Mouse (Mus musculus) kidney, adult 18-20 months (tissue): Measurements from ENCODE around the gene Ctdnep1.
"Not testable (repeated sequence)": the region's sequence is repeated elsewhere in the genome, so short reads cannot be mapped to it uniquely, and the experiment has no call there.

Experiments
- DNase-seq: peaks from one replicate; pipeline ENCODE4 v3.0.0; 2021

The Ctdnep1 gene

GRCm38 (mm10) chr11:69952274-69952673 lies 28.7 kb upstream of the Ctdnep1 start:
- no peak for DNase-seq

DNA sequence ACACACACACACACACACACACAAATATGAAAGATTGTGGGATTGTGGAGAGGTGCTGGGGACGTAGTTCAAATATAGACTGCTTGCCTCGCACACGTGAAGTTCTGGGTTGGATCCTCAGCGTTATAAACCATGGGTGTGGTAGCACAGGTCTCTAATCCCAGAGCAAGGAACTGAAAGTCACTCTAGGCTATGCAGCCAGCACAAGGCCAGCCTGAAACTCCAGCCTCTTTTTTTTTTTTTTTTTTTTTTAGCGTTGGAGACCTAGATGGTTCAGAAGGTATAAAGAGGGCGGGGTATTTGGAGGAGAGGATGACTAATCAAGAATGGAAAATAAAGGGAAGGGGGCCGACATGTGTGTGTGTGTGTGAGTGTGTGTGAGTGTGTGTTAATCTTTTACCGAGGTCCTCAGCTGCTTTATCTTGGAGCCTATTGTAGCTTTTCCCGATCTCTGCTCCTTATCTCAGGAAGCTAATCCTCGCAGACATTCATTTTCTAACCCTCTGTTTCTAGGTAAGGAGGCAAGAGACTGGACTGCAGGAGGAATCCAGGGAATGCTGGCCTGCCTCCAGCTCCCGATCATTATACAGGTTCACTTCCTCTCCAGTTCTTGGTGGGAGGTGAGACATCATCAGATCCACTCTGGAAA lies 27.6 kb upstream of the Ctdnep1 start:
- no peak for DNase-seq

DNA sequence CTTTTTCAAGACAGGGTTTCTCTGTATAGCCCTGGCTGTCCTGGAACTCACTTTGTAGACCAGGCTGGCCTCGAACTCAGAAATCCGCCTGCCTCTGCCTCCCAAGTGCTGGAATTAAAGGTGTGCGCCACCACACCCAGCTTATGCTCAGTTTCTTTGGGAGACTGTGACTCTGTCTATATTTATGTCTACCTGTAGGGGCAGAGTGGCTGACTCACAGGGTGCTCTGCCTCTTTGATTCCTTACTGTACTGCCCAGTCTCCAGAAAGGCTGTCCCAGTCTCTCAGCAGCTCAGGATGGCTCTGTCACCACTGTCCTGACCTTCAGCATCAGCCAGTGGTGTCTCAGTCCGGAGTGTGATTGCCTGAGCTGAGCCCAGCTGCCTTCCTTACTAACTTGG lies 25.3 kb upstream of the Ctdnep1 start:
- DNase-seq: not testable (repeated sequence)

DNA sequence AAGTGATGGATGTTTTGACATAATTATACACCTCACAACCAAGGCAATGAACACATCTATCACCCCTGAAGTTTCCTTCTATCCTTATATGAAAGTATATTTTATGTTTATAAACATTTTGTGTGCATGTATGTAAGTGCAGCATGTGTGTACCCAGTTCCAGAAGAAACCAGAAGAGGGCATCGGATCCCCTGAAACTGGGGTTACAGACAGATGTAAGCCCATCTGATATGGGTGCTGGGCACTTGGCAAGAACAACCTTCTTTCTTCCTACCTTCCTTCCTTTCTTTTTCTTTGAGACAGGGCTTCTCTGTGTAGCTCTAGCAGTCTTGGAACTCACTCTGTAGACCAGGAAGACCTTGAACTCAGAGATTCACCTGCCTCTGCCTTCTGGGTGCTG lies 24.7 kb upstream of the Ctdnep1 start:
- DNase-seq: no peak

DNA sequence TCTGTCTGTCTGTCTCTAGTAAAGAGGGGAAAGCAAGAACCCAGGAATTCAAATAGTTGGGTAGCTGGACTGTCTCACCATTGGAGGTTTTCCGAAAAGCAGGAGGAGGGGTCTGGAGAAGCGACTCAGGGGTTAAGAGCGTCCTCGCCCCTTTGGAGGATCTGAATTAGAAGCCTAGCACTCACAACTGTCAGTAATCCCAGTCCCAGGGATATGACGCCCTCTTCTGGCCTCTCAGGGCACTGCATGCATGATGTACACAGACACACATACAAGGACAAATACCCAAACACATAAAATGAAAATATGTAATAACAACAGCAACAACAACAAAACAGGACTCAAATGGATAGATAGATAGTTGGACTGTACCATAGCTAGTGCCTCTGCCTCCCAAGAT lies 20.3 kb upstream of the Ctdnep1 start:
- no peak for DNase-seq

DNA sequence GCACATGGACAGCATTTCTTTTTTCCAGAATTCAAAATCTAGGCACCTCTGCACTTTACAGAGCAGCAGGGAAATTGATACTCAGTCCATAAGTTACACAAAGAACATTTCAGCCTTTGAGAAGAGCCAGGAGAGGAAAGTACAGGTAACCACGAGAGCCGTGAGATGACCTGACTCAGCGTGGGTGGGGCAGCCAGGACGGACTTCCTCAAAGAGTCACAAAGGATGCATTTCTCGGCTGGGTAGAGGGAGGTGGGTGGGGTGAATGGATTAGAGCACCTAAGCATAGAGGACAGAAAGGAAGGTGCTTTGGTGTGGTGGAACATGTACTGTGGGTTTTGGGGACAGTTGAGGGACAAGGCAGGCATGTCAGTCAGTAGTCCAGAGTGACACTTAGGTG lies 19.1 kb upstream of the Ctdnep1 start:
- DNase-seq: no peak

- no peak for DNase-seq
These were observed 16.2 kb upstream of the Ctdnep1 start, which contains the start of gene Cldn7 for GRCm38 (mm10) chr11:69964650-69965270. Gene Cldn7 (plus strand): TSS chr11:69964779.

- DNase-seq: peak; percentile 69
These were observed 15.5 kb upstream of the Ctdnep1 start for GRCm38 (mm10) chr11:69965271-69966005.

GRCm38 (mm10) chr11:69966006-69966859 lies 14.7 kb upstream of the Ctdnep1 start:
- DNase-seq: peak; percentile 60

DNA sequence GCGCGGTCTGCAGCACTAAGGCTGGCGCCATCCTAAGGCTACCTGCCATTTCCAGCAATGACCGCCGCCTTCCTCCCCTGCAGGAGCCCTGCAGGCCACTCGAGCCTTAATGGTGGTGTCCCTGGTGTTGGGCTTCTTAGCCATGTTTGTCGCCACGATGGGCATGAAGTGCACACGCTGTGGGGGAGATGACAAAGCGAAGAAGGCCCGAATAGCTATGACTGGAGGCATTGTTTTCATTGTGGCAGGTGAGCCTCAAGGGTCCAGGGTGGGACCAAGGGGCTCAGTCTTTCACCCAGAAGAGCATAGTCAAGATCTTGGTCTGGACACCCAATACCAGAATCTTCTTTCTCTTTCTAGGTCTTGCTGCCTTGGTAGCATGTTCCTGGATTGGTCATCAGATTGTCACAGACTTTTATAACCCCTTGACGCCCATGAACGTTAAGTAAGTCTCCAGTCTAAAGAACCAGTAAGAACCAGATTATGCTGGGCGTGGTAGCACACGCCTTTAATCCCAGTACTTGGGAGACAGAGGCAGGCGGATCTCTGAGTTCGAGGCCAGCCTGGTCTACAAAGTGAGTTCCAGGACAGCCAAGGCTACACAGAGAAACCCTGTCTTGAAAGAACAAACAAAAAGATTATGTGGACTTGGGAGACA lies 14.0 kb upstream of the Ctdnep1 start:
- DNase-seq: no peak

DNA sequence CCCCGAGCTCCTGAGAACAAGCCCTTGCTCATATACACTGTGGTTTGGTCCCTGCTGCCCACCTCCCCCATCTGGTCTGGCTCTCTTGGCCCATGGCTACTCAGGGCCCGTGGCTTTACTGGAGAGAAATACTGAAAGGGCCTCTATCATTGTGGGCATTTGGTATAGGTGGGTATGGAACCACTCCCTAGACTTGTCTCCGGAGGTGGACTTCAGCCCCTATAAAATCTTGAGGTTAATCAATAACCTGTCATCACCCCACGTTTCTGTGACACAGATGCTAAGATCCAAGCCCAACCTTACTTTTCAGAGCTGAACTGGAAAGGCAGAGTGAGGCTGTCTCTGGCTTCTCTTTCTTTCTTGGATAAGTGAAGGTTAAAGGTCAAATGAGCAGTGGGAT lies 12.2 kb upstream of the Ctdnep1 start:
- no peak for DNase-seq

- no peak for DNase-seq
These were observed 10.7 kb upstream of the Ctdnep1 start for GRCm38 (mm10) chr11:69970222-69970621.

DNA sequence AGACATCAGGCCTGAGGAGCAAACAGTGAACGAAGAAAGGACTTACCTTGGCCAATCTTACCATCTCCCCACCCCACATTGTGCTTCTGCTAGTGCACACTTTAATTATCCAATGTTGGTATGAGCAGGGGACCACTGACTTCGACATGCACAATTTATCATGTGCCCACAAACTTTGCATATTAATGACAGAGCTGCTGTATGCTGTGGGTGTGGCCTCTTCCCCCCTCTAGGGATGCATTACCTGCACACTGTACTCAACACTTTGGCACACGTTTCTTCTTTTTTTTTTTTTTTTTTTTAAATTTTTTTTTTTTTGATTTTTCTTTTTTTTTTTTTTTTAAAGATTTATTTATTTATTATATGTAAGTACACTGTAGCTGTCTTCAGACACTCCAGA lies 10.2 kb upstream of the Ctdnep1 start:
- DNase-seq: no peak

DNA sequence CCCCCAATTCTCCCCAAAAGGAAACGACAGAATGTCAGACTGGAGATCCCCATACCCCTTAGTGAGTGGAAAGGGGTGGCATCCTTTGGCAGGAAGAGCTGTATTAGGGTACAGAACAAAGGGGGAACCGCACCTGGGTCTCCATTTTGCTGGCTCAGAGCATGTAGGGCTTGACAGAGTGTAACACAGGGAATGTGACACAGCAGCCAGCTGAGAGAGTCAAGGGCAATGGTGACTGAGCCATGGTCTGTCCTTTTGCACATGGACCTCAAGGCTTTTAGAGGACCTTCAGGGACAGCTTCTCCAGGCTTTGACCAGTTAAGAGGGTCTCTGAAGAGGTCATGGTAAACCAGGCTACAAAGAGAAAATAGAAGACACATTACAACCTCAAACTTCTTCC lies 6.0 kb upstream of the Ctdnep1 start:
- no peak for DNase-seq

DNA sequence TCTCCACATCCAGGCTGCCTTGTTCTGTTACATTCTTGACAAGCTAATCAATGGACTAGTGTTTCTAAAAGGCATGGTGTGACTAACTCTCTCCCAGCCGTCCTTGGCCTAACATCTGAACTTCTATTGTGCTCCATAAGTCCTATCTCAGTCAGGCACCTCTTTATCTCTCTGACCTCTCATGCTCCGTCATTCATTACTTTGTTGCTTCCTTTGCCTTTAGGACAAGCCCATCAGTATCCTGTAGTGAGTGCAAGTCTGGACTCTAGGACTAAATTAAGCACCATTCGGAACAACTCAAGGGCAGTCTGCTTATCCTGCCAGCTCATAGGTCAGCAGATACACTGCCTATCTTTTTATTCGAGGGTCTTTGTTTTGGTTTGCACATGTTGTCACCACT lies 4.7 kb upstream of the Ctdnep1 start:
- no peak for DNase-seq

DNA sequence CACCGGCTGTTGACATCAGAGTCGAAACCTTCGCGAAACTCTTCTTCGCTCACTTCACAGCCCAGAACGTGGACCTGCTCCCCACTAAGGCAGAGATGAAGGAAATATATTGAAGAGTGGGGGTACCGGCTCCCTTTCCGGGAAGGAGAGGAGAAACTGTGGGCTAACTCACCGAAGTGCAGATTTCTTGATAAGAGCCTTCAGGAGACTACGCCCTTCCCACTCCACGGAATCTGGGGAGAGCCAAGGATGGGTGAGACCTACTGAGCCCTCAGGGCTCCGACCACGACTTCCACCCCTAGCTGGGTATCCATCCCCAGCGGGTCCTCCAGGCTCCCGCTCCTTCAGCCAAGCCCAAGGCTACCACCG lies 1.1 kb upstream of the Ctdnep1 start:
- no peak for DNase-seq

DNA sequence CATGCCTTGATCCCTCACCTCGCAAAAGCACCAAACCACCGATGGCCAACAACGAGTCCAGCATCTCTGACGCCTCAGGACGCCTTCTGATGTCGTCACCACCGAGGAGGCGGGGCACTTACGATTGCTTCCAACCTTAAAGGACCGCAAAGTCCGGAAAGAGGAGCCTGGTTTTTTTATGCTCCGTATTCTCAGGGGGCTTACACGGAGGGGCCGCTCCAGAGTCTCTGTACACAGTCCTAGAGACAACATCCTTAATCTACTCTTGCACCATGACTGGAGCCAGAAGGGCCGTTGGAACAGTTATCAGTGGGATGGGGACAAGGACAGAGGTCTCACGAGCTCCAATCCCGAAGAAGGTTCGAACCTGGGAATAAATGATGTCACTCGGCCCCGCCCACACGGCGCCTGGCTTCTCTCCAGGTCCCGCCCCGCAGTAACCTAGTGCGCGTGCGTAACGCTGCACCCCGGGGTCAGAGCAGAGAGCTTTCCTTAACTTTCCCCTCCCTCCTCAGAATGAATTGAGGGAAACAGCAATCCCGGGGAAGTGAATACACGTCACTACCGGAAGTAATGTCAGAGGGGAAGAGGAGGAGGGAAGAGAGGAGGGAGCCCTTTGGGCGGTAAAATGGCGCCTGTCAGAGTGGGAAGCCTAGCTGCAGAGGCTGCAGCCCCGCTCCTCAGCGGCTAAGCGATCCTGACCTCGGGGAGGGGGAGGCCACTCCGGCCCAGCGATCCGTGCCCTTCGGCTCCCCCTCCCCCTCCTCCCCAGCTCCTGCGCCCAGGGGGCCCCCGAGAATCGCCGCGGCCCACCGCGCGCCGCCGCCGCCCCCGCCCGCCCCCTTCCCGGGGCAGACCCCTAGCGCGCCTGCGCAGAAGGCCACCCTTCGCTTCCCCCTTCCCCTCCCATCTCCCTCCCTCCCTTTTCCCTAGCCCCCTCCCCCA lies 488 bp upstream of the Ctdnep1 start:
- peak; percentile 100 for DNase-seq

DNA sequence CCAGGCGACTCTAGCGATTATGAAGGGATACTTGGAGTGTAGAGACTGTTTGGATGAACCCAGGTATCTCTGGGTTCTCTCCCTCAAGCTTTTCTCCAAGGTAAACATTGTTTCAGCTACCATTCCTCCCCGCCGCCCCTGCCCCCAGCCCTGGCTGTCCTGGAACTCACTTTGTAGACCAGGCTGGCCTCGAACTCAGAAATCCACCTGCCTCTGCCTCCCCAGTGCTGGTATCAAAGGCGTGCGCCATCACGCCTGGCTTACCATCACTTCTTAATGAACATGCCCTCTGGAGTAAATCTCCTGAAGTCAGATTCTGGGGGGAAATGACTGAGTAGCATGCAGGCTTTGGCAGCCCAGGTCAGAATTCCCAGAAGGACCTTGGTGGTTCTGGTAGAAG lies 1.3 kb downstream of the Ctdnep1 start, which contains the start of gene Elp5:
Gene Elp5 (minus strand): TSS at position 293 of the 400 bp plus-strand sequence.
- no peak for DNase-seq

DNA sequence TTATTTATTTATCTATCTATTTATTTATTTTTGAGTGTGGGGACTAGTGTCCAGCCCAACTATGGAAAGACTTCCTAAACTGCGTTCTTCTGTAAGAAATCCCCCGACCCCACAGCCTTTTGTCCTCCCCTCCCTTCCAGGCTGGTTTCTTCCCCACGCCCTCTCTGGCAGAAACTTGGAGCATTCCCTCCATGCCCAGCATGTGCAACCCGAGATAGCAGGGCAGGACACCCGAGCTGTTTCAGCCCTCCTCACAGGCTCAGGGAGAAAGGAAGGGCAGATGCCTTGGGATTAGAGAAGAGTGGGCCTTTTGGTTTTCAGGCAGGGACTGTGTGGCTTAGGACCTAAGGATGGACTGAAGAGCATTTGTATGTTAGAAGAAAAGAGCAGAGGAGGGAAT lies 1.9 kb downstream of the Ctdnep1 start:
- no peak for DNase-seq

- no peak for DNase-seq
These were observed 2.4 kb downstream of the Ctdnep1 start for GRCm38 (mm10) chr11:69983377-69983776.

DNA sequence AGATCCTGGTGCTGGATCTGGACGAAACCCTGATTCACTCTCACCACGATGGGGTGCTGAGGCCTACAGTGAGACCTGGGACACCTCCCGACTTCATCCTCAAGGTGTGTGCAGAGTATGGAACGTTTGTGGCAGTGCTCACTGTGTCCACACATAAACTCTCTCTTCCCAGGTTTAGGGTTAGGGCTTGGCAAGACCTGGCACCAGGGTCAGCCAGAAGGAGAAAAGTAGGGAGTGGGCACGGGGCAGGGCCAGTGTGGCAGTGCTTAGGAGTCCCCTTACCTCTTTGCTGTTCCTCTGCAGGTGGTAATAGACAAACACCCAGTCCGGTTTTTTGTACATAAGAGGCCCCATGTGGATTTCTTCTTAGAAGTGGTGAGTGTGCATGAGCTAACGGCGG lies 3.5 kb downstream of the Ctdnep1 start:
- no peak for DNase-seq

DNA sequence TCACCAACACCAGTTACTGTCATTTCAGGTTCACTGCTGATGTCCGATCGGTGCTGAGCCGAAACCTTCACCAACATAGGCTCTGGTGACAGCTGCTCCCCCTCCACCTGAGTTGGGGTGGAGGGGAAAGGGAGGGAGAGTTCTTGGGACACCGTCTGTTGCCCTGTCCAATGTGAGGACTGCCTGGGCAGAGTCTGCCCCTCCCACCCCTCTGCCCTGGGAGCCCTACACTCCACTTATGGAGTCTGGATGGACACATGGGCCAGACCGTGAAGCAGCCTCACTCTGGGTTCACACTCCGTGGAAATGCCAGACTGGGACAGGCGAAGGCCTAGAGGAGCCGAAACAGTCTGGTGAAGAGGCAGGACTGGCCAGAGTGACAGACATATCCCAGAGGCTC lies 9.0 kb downstream of the Ctdnep1 start:
- DNase-seq: no peak
